9 mouse cellular contexts compared by ENCODE assay signal in genomic region chr3:89521503-89521854, GRCm38 (mm10). TPM values are rescaled to one million over a fixed set of nuclear protein-coding genes. Genes with fewer than 3 reads are reported as not detected.
DNase-seq lines count a peak whose midpoint lies in the region; ATAC-seq and TF ChIP-seq lines count a peak whose summit lies in the region.
"Had no signal": no experiment of that assay in that cellular context is flagged by ENCODE, and none has a peak within 500 bp of the region (broad histone marks: within the 10 kb centered on the region; RNA-seq: fewer than 3 reads in every experiment).

No protein-coding gene starts in this region.

- TF ChIP-seq CTCF in brain, embryonic 14.5 days (IDR thresholded peaks at IDR 0.05; ENCODE audit: borderline replicate concordance, extremely low read depth, insufficient read depth, insufficient read length): no peak
- TF ChIP-seq CTCF in thymus, adult 2 months (IDR thresholded peaks at IDR 0.05; ENCODE audit: borderline replicate concordance, control insufficient read depth, extremely low read depth, insufficient read depth, low read length, poor library complexity): no peak

- no peak for ATAC-seq in heart, embryonic 14.5 days (ENCODE audit: insufficient number of reproducible peaks, insufficient read depth, low FRiP score, low read depth)
- ATAC-seq in hindbrain, embryonic 11.5 days (ENCODE audit: low FRiP score): no peak
- no peak for ATAC-seq in midbrain, embryonic 14.5 days (ENCODE audit: low FRiP score, low TSS enrichment)

- peak overlapping the region; percentile 23 to 44 for H3K4me3 ChIP-seq in heart, embryonic 14.5 days (ENCODE audit: control insufficient read depth in 1 of 2, insufficient read depth in 1 of 2, low read depth in 1 of 2, low read length in 2 of 2)
- H3K4me3 ChIP-seq in hindbrain, embryonic 11.5 days (ENCODE audit: low read depth, low read length): peak overlapping the region; percentile 37
- H3K4me3 ChIP-seq in midbrain, embryonic 14.5 days (replicated peaks; ENCODE audit: low read depth, low read length): peak overlapping the region; percentile 45
- no peak overlapping the region for H3K4me3 ChIP-seq in thymus, adult 2 months (ENCODE audit: control insufficient read depth, insufficient read depth, low read length)

- H3K36me3 ChIP-seq in heart, embryonic 14.5 days (ENCODE audit: control insufficient read depth, insufficient read depth, low read length): no peaks in the 10 kb centered on the region
- no peaks in the 10 kb centered on the region for H3K36me3 ChIP-seq in hindbrain, embryonic 11.5 days (ENCODE audit: control insufficient read depth, insufficient read depth, low read length)
- H3K36me3 ChIP-seq in midbrain, embryonic 14.5 days (ENCODE audit: control insufficient read depth, insufficient read depth, low read length): no peaks in the 10 kb centered on the region
- no peaks in the 10 kb centered on the region for H3K36me3 ChIP-seq in thymus, adult 2 months (ENCODE audit: control insufficient read depth, insufficient read depth, low read length)

- WGBS in heart, embryonic 14.5 days: 25% methylated on average over 7 of the region's 7 CpGs
- 15% methylated on average over 7 of the region's 7 CpGs for WGBS in hindbrain, embryonic 11.5 days
- 0% methylated on average over 7 of the region's 7 CpGs for WGBS in midbrain, embryonic 14.5 days
- 27% methylated on average over 7 of the region's 7 CpGs for WGBS in thymus, adult 2 months

- peaks cover 33% of the 10 kb centered on the region for H3K27me3 ChIP-seq in heart, embryonic 14.5 days (ENCODE audit: control insufficient read depth, insufficient read depth, low read length)
- H3K27me3 ChIP-seq in hindbrain, embryonic 11.5 days (ENCODE audit: control insufficient read depth, insufficient read depth, low read length): peaks cover 12% of the 10 kb centered on the region
- no peaks in the 10 kb centered on the region for H3K27me3 ChIP-seq in midbrain, embryonic 14.5 days (ENCODE audit: control insufficient read depth, insufficient read depth, low read length)
- peaks cover 7% of the 10 kb centered on the region; the same call in 1 of the 2 replicates for H3K27me3 ChIP-seq in thymus, adult 2 months (ENCODE audit: control insufficient read depth, insufficient read depth, low read length)

- H3K9ac ChIP-seq in heart, embryonic 14.5 days (ENCODE audit: low read length): peak overlapping the region; percentile 61; the same call in 1 of the 2 replicates
- H3K9ac ChIP-seq in hindbrain, embryonic 11.5 days (ENCODE audit: low read depth, low read length): peak overlapping the region; percentile 33; the same call in 1 of the 2 replicates
- H3K9ac ChIP-seq in midbrain, embryonic 14.5 days (replicated peaks; ENCODE audit: low read length): peak overlapping the region; percentile 52

- TF ChIP-seq POLR2A in brain, embryonic 14.5 days (IDR thresholded peaks at IDR 0.05; ENCODE audit: borderline replicate concordance, extremely low read depth, insufficient read depth, insufficient read length, poor library complexity, severe bottlenecking): no peak
- no peak for TF ChIP-seq POLR2A in thymus, adult 2 months (IDR thresholded peaks at IDR 0.05; ENCODE audit: control insufficient read depth, extremely low read depth, insufficient read depth, low read length, poor library complexity)

- no peak overlapping the region for H3K27ac ChIP-seq in heart, embryonic 14.5 days (replicated peaks in 1 of 2; ENCODE audit: control insufficient read depth in 1 of 2, insufficient read depth in 1 of 2, low read depth in 2 of 2, low read length in 2 of 2)
- no peak overlapping the region for H3K27ac ChIP-seq in hindbrain, embryonic 11.5 days (ENCODE audit: low read depth, low read length)
- H3K27ac ChIP-seq in midbrain, embryonic 14.5 days (replicated peaks; ENCODE audit: low read depth, low read length): peak overlapping the region; percentile 49; the same call in 1 of the 2 replicates
- H3K27ac ChIP-seq in thymus, adult 2 months (ENCODE audit: control insufficient read depth, insufficient read depth, low read length): no peak overlapping the region

- peak overlapping the region; percentile 93 for H3K4me2 ChIP-seq in heart, embryonic 14.5 days (ENCODE audit: low read length)
- peak overlapping the region; percentile 81 for H3K4me2 ChIP-seq in hindbrain, embryonic 11.5 days (replicated peaks; ENCODE audit: low read depth, low read length)
- H3K4me2 ChIP-seq in midbrain, embryonic 14.5 days (ENCODE audit: low read length): peak overlapping the region; percentile 95

- peaks cover 4% of the 10 kb centered on the region for H3K9me3 ChIP-seq in heart, embryonic 14.5 days (ENCODE audit: control insufficient read depth, low read length)
- H3K9me3 ChIP-seq in hindbrain, embryonic 11.5 days (ENCODE audit: control insufficient read depth, low read length): no peaks in the 10 kb centered on the region; the same call in 1 of the 2 replicates
- peaks cover under 1% of the 10 kb centered on the region; the same call in 1 of the 2 replicates for H3K9me3 ChIP-seq in midbrain, embryonic 14.5 days (ENCODE audit: control insufficient read depth, low read length)

- H3K4me1 ChIP-seq in heart, embryonic 14.5 days (ENCODE audit: control insufficient read depth in 2 of 2, insufficient read depth in 2 of 2, low read length in 2 of 2): peaks cover 15 to 34% of the 10 kb centered on the region in 2 experiments
- peaks cover 9% of the 10 kb centered on the region for H3K4me1 ChIP-seq in hindbrain, embryonic 11.5 days (replicated peaks; ENCODE audit: control insufficient read depth, insufficient read depth, low read length)
- peaks cover 43% of the 10 kb centered on the region for H3K4me1 ChIP-seq in midbrain, embryonic 14.5 days (ENCODE audit: control insufficient read depth, insufficient read depth, low read length)
- no peaks in the 10 kb centered on the region for H3K4me1 ChIP-seq in thymus, adult 2 months (replicated peaks; ENCODE audit: control insufficient read depth, insufficient read depth, low read length)

- no peak for DNase-seq in heart, postnatal 4 days
- DNase-seq in brain, embryonic 14.5 days (ENCODE audit: low read depth): peak; percentile 75
- DNase-seq in hindbrain, embryonic 11.5 days (ENCODE audit: low spot score): no peak
- DNase-seq in midbrain, embryonic 14.5 days: peak; percentile 67
- DNase-seq in thymus, postnatal 0 days (ENCODE audit: low spot score): no peak
- no peak for DNase-seq in gastrocnemius, adult 8-10 months (ENCODE audit: low spot score in 2 of 2)
- DNase-seq in thymus, adult 2 months: no peak
- DNase-seq: layer of hippocampus, adult 9-11 months had no signal

RNA-seq across cellular contexts. Expression of gene Kcnn3, which starts 1.5 kb away (rescaled TPM):
- polyA plus RNA-seq in heart, embryonic 14.5 days (2014; fragmentation: Nextera tagmentation; extraction: Ambion mirVana): 2.4 and 3.1 TPM in 2 replicates
- total RNA-seq in heart, postnatal 4 days (2021): 1 to 10 TPM; 4.3 to 4.8 TPM
- polyA plus RNA-seq in brain, embryonic 14.5 days (2012; rRNA removed): 11.5 and 13.8 TPM in 2 replicates
- 1.5 and 2.9 TPM in 2 replicates for polyA plus RNA-seq in hindbrain, embryonic 11.5 days (2014; fragmentation: Nextera tagmentation; extraction: Ambion mirVana)
- 5.3 and 6.4 TPM in 2 replicates for polyA plus RNA-seq in midbrain, embryonic 14.5 days (2014; fragmentation: Nextera tagmentation; extraction: Ambion mirVana)
- 7.3 and 8.8 TPM in 2 replicates for polyA plus RNA-seq in thymus, postnatal 0 days (2015; fragmentation: Nextera tagmentation; extraction: Ambion mirVana)
- total RNA-seq in gastrocnemius, adult 8-10 months (2022): 1 to 10 TPM; 1.3 to 2.3 (median 1.8) TPM
- polyA plus RNA-seq in thymus, adult 2 months (2012; rRNA removed): 1.6 and 2.4 TPM in 2 replicates

Comparison
In these comparisons a context has a peak if more than half of its experiments do, and no peak if none do; other contexts are left out.
1. DNase-seq: peak in brain, embryonic 14.5 days (single experiment) and midbrain, embryonic 14.5 days (single experiment); none in heart, postnatal 4 days (single experiment), hindbrain, embryonic 11.5 days (single experiment), thymus, postnatal 0 days (single experiment), gastrocnemius, adult 8-10 months (0 of 2) and thymus, adult 2 months (single experiment).
2. Peak in every context shown above with its lines, with median percentiles within 50 percentile points of each other: H3K4me2 ChIP-seq and H3K9ac ChIP-seq.